Mouse (Mus musculus) midbrain, embryonic 13.5 days (tissue): Measurements from ENCODE around the gene Orai2. TPM values are rescaled to one million over a fixed set of nuclear protein-coding genes. Genes with fewer than 3 reads are reported as not detected.
"Not testable (repeated sequence)": the region's sequence is repeated elsewhere in the genome, so short reads cannot be mapped to it uniquely, and the experiment has no call there.

ENCODE experiments used
- ATAC-seq: fragments of 200-750 bp; cut with Nextera tagmentation; 2 replicates; pipeline ENCODE4 v1.8.0; 2017; ENCODE audit warnings: mild to moderate bottlenecking, moderate TSS enrichment, moderate library complexity
- H3K27ac ChIP-seq: fragments of 300-500 bp; sonication (generic); 2 replicates; pipeline ENCODE4 v1.5.1; 2015; ENCODE audit warnings: inconsistent platforms, mild to moderate bottlenecking, moderate library complexity
- H3K27me3 ChIP-seq: fragments of 300-500 bp; sonication (generic); 2 replicates; pipeline ENCODE4 v1.6.1; 2015; ENCODE audit warnings: mild to moderate bottlenecking, inconsistent platforms
- H3K36me3 ChIP-seq: fragments of 300-500 bp; sonication (generic); 2 replicates; pipeline ENCODE4 v1.6.1; 2015; ENCODE audit warnings: mild to moderate bottlenecking, inconsistent platforms
- H3K4me1 ChIP-seq: fragments of 300-500 bp; sonication (generic); replicated peaks from 2 replicates; pipeline ENCODE4 v1.6.1; 2015; ENCODE audit warnings: inconsistent platforms
- H3K4me2 ChIP-seq: fragments of 300-500 bp; sonication (generic); replicated peaks from 2 replicates; pipeline ENCODE4 v1.6.1; 2015; ENCODE audit warnings: moderate library complexity, mild to moderate bottlenecking, inconsistent platforms
- H3K4me3 ChIP-seq: fragments of 300-500 bp; sonication (generic); replicated peaks from 2 replicates; pipeline ENCODE4 v1.5.1; 2015; ENCODE audit warnings: mild to moderate bottlenecking, inconsistent platforms
- H3K9ac ChIP-seq: fragments of 300-500 bp; sonication (generic); replicated peaks from 2 replicates; pipeline ENCODE4 v1.6.1; 2015; ENCODE audit warnings: mild to moderate bottlenecking, inconsistent platforms
- H3K9me3 ChIP-seq: fragments of 300-500 bp; sonication (generic); 2 replicates; pipeline ENCODE4 v1.6.1; 2016; ENCODE audit warnings: mild to moderate bottlenecking, inconsistent platforms
- WGBS: fragments of 180-500 bp; shearing (Covaris S2); methylation state at CpG from one replicate; pipeline ENCODE4 v1.1.7; 2015; 5-methylcytosine and 5-hydroxymethylcytosine counted together
- polyA plus RNA-seq: library from polyadenylated mRNA; unstranded; fragments of >200 nt; fragmentation: Nextera tagmentation; extraction: Ambion mirVana; gene quantifications from 2 replicates; pipeline ENCODE4 v1.2.1, GENCODE M21; 2015

Gene Orai2
- 30.6 and 31.0 TPM in 2 replicates for polyA plus RNA-seq

- Histone ChIP-seq H3K4me1 (peaks cover 25% of the 10 kb centered on the region), H3K4me3 (peak within 1 kb of the TSS; percentile 65), H3K27me3 (0 out of 2 replicates have a peak, but pooled peaks cover 11% of the 10 kb centered on the region), H3K27ac (peak within 1 kb of the TSS; percentile 76), H3K4me2 (peak within 1 kb of the TSS; percentile 84), H3K9me3 (no peaks in the 10 kb centered on the region), H3K9ac (peak within 1 kb of the TSS; percentile 80), H3K36me3 (peaks cover 9% of the 10 kb centered on the region)
- WGBS: 4% methylated on average over 48 of the region's 49 CpGs
- ATAC-seq: peak; percentile 92
These were observed at the start of gene Orai2 for GRCm38 (mm10) chr5:136170512-136171362. Gene Orai2 (minus strand): TSS chr5:136170713.

- WGBS: 88% methylated on average over 12 of the region's 12 CpGs
- Histone ChIP-seq H3K9me3 (no peaks in the 10 kb centered on the region), H3K36me3 (peaks cover 57% of the 10 kb centered on the region), H3K4me2 (no peak overlapping the region), H3K27ac (no peak overlapping the region), H3K27me3 (no peaks in the 10 kb centered on the region), H3K4me3 (no peak overlapping the region), H3K9ac (no peak overlapping the region), H3K4me1 (no peaks in the 10 kb centered on the region)
- ATAC-seq: no peak
These were observed 48.1 kb upstream of the Orai2 start for GRCm38 (mm10) chr5:136218585-136218984.

- ATAC-seq: no peak
- no peaks in the 10 kb centered on the region for H3K9me3 ChIP-seq
- H3K9ac ChIP-seq: no peak overlapping the region
- H3K4me1 ChIP-seq: no peaks in the 10 kb centered on the region
- H3K36me3 ChIP-seq: peaks cover 50% of the 10 kb centered on the region
- H3K4me2 ChIP-seq: no peak overlapping the region
- H3K27me3 ChIP-seq: no peaks in the 10 kb centered on the region
- no peak overlapping the region for H3K4me3 ChIP-seq
- no peak overlapping the region for H3K27ac ChIP-seq
- WGBS: 74% methylated on average over 4 of the region's 4 CpGs
These were observed 47.4 kb upstream of the Orai2 start for GRCm38 (mm10) chr5:136217932-136218381.

GRCm38 (mm10) chr5:136217004-136217665 lies 46.6 kb upstream of the Orai2 start:
- H3K9ac ChIP-seq: no peak overlapping the region
- peaks cover 43% of the 10 kb centered on the region for H3K36me3 ChIP-seq
- no peak overlapping the region for H3K27ac ChIP-seq
- H3K27me3 ChIP-seq: no peaks in the 10 kb centered on the region
- H3K4me1 ChIP-seq: no peaks in the 10 kb centered on the region
- no peak for ATAC-seq
- H3K4me3 ChIP-seq: no peak overlapping the region
- H3K9me3 ChIP-seq: no peaks in the 10 kb centered on the region
- 91% methylated on average over 18 of the region's 18 CpGs for WGBS
- no peak overlapping the region for H3K4me2 ChIP-seq

GRCm38 (mm10) chr5:136215958-136216357 lies 45.4 kb upstream of the Orai2 start:
- Histone ChIP-seq H3K9ac (no peak overlapping the region), H3K4me2 (no peak overlapping the region), H3K36me3 (peaks cover 32% of the 10 kb centered on the region), H3K4me1 (no peaks in the 10 kb centered on the region), H3K27ac (no peak overlapping the region), H3K27me3 (no peaks in the 10 kb centered on the region), H3K9me3 (no peaks in the 10 kb centered on the region), H3K4me3 (no peak overlapping the region)
- WGBS: 85% methylated on average over 5 of the region's 5 CpGs
- ATAC-seq: no peak

GRCm38 (mm10) chr5:136215211-136215610 lies 44.7 kb upstream of the Orai2 start:
- Histone ChIP-seq H3K27me3 (no peaks in the 10 kb centered on the region), H3K4me1 (no peaks in the 10 kb centered on the region), H3K4me2 (no peak overlapping the region), H3K27ac (no peak overlapping the region), H3K4me3 (no peak overlapping the region), H3K36me3 (peaks cover 24% of the 10 kb centered on the region), H3K9me3 (no peaks in the 10 kb centered on the region), H3K9ac (no peak overlapping the region)
- WGBS: 94% methylated on average over 3 of the region's 3 CpGs
- no peak for ATAC-seq

- Histone ChIP-seq H3K4me3 (no peak overlapping the region), H3K9ac (no peak overlapping the region), H3K27me3 (no peaks in the 10 kb centered on the region), H3K36me3 (peaks cover 10% of the 10 kb centered on the region), H3K4me1 (no peaks in the 10 kb centered on the region), H3K9me3 (no peaks in the 10 kb centered on the region), H3K4me2 (no peak overlapping the region), H3K27ac (no peak overlapping the region)
- WGBS: 82% methylated on average over 5 of the region's 5 CpGs
- no peak for ATAC-seq
These were observed 43.2 kb upstream of the Orai2 start for GRCm38 (mm10) chr5:136213716-136214115.

- no peak overlapping the region for H3K4me2 ChIP-seq
- no peaks in the 10 kb centered on the region for H3K4me1 ChIP-seq
- H3K27ac ChIP-seq: no peak overlapping the region
- H3K27me3 ChIP-seq: no peaks in the 10 kb centered on the region
- H3K36me3 ChIP-seq: no peaks in the 10 kb centered on the region
- no peak for ATAC-seq
- H3K9ac ChIP-seq: no peak overlapping the region
- H3K9me3 ChIP-seq: no peaks in the 10 kb centered on the region
- WGBS: 91% methylated on average over 11 of the region's 11 CpGs
- no peak overlapping the region for H3K4me3 ChIP-seq
These were observed 42.2 kb upstream of the Orai2 start for GRCm38 (mm10) chr5:136212716-136213115.

- 93% methylated on average over 14 of the region's 14 CpGs for whole genome bisulfite sequencing
- not testable (repeated sequence) for H3K4me2 ChIP-seq, H3K9ac ChIP-seq, H3K27me3 ChIP-seq, H3K4me1 ChIP-seq, H3K27ac ChIP-seq, H3K9me3 ChIP-seq, H3K36me3 ChIP-seq, ATAC-seq, H3K4me3 ChIP-seq
These were observed 41.0 kb upstream of the Orai2 start for GRCm38 (mm10) chr5:136211341-136212102.

- Histone ChIP-seq H3K9ac (no peak overlapping the region), H3K4me3 (no peak overlapping the region), H3K4me2 (no peak overlapping the region), H3K36me3 (no peaks in the 10 kb centered on the region), H3K27ac (no peak overlapping the region), H3K27me3 (no peaks in the 10 kb centered on the region), H3K4me1 (no peaks in the 10 kb centered on the region), H3K9me3 (no peaks in the 10 kb centered on the region)
- 69% methylated on average over 5 of the region's 5 CpGs for WGBS
- ATAC-seq: no peak
These were observed 40.0 kb upstream of the Orai2 start for GRCm38 (mm10) chr5:136210549-136210948.

GRCm38 (mm10) chr5:136201832-136202231 lies 31.3 kb upstream of the Orai2 start:
- Histone ChIP-seq H3K9me3 (no peaks in the 10 kb centered on the region), H3K27ac (no peak overlapping the region), H3K36me3 (peaks cover 4% of the 10 kb centered on the region), H3K4me2 (no peak overlapping the region), H3K4me3 (no peak overlapping the region), H3K27me3 (no peaks in the 10 kb centered on the region), H3K4me1 (peaks cover 17% of the 10 kb centered on the region), H3K9ac (no peak overlapping the region)
- peak; percentile 70 for ATAC-seq
- WGBS: 33% methylated on average over 7 of the region's 7 CpGs

- Histone ChIP-seq H3K4me1 (peaks cover 17% of the 10 kb centered on the region), H3K36me3 (peaks cover 27% of the 10 kb centered on the region), H3K27me3 (no peaks in the 10 kb centered on the region), H3K9ac (peak overlapping the region; percentile 73), H3K27ac (peak overlapping the region; percentile 81), H3K4me2 (peak overlapping the region; percentile 86), H3K4me3 (peak overlapping the region; percentile 99), H3K9me3 (no peaks in the 10 kb centered on the region)
- 20% methylated on average over 11 of the region's 11 CpGs for WGBS
- no peak for ATAC-seq
These were observed 29.0 kb upstream of the Orai2 start for GRCm38 (mm10) chr5:136199526-136199925.
